Mouse (Mus musculus) MEL (cell line): Measurements from ENCODE around the gene Dguok. TPM values are rescaled to one million over a fixed set of nuclear protein-coding genes. Genes with fewer than 3 reads are reported as not detected.
A peak's percentile ranks its signal among the peaks of the same experiment; 100 is the strongest.

Experiments
- DNase-seq: peaks from one replicate; pipeline ENCODE4 v3.0.0; 2011; ENCODE audit warnings: low read depth, low spot score
- H3K27ac ChIP-seq: 2 replicates; pipeline ENCODE4 v1.5.1; 2012; ENCODE audit warnings: low read depth, mild to moderate bottlenecking, control low read depth, low read length, moderate library complexity; ENCODE audit not compliant: control insufficient read depth
- H3K27me3 ChIP-seq, 2 experiments: fragments of 150-350 bp in 1 of 2; sonication (generic) in 1 of 2; 2 replicates each; pipeline ENCODE4 v1.6.1; 2012; ENCODE audit warnings: low read length in 2 of 2, mild to moderate bottlenecking in 2 of 2, improper control_type of control experiment in 1 of 2, moderate library complexity in 1 of 2; ENCODE audit not compliant: insufficient read depth in 2 of 2, control insufficient read depth in 1 of 2
- H3K36me3 ChIP-seq, 2 experiments: 2 replicates each; pipeline ENCODE4 v1.6.1; 2012 to 2014; ENCODE audit warnings: low read length in 2 of 2, improper control_type of control experiment in 1 of 2, inconsistent platforms in 1 of 2, mild to moderate bottlenecking in 1 of 2; ENCODE audit not compliant: insufficient read depth in 2 of 2, control insufficient read depth in 1 of 2
- H3K4me1 ChIP-seq, 2 experiments: fragments of 150-350 bp in 1 of 2; sonication (generic) in 1 of 2; 2 replicates each; pipeline ENCODE4 v1.6.1; 2012; ENCODE audit warnings: low read length in 2 of 2, improper control_type of control experiment in 1 of 2, mild to moderate bottlenecking in 1 of 2; ENCODE audit not compliant: insufficient read depth in 2 of 2, control insufficient read depth in 1 of 2
- H3K4me3 ChIP-seq, 2 experiments: fragments of 150-350 bp in 1 of 2; sonication (generic) in 1 of 2; 2 replicates each; pipeline ENCODE4 v1.5.1; 2012; ENCODE audit warnings: low read depth in 2 of 2, low read length in 2 of 2, mild to moderate bottlenecking in 2 of 2, moderate library complexity in 2 of 2, control low read depth in 1 of 2, improper control_type of control experiment in 1 of 2; ENCODE audit not compliant: control insufficient read depth in 1 of 2, insufficient read depth in 1 of 2
- H3K79me2 ChIP-seq: 2 replicates; pipeline ENCODE4 v1.6.1; 2012; ENCODE audit warnings: mild to moderate bottlenecking, low read length, moderate library complexity; ENCODE audit not compliant: control insufficient read depth, poor library complexity, insufficient read depth
- H3K9ac ChIP-seq: 2 replicates; pipeline ENCODE4 v1.6.1; 2012; ENCODE audit warnings: low read depth, mild to moderate bottlenecking, control low read depth, low read length, moderate library complexity; ENCODE audit not compliant: control insufficient read depth, poor library complexity, severe bottlenecking
- H3K9me3 ChIP-seq: fragments of 150-350 bp; sonication (generic); replicated peaks from 2 replicates; pipeline ENCODE4 v1.6.1; 2012; ENCODE audit warnings: mild to moderate bottlenecking, low read length, improper control_type of control experiment, moderate library complexity; ENCODE audit not compliant: insufficient read depth
- CHD2 ChIP-seq: IDR thresholded peaks from 2 replicates; pipeline ENCODE4 v1.6.1; 2011; ENCODE audit warnings: low read length, improper control_type of control experiment
- GATA1 ChIP-seq: IDR thresholded peaks from 2 replicates; pipeline ENCODE4 v1.6.1; 2011; ENCODE audit warnings: low read depth, low read length, improper control_type of control experiment
- HCFC1 ChIP-seq: IDR thresholded peaks from 2 replicates; pipeline ENCODE4 v1.6.1; 2012; ENCODE audit warnings: low read depth, mild to moderate bottlenecking, inconsistent platforms, low read length, improper control_type of control experiment, moderate library complexity
- MAFK ChIP-seq: IDR thresholded peaks from 2 replicates; pipeline ENCODE4 v1.6.1; 2011; ENCODE audit warnings: low read depth, mild to moderate bottlenecking, low read length, improper control_type of control experiment, borderline replicate concordance
- MYC ChIP-seq: IDR thresholded peaks from 2 replicates; pipeline ENCODE4 v1.6.1; 2011; ENCODE audit warnings: low read depth, mild to moderate bottlenecking, low read length, improper control_type of control experiment, moderate library complexity
- NELFE ChIP-seq: IDR thresholded peaks from 2 replicates; pipeline ENCODE4 v1.6.1; 2011; ENCODE audit warnings: low read depth, low read length, improper control_type of control experiment
- POLR2A ChIP-seq, 2 experiments: IDR thresholded peaks; 2 replicates each; pipeline ENCODE4 v1.6.1; 2011 to 2012; ENCODE audit warnings: low read length in 2 of 2, mild to moderate bottlenecking in 2 of 2, control low read depth in 1 of 2, improper control_type of control experiment in 1 of 2, low read depth in 1 of 2, moderate library complexity in 1 of 2; ENCODE audit not compliant: control insufficient read depth in 1 of 2, insufficient read depth in 1 of 2, poor library complexity in 1 of 2
- RAD21 ChIP-seq: IDR thresholded peaks from 2 replicates; pipeline ENCODE4 v1.6.1; 2011; ENCODE audit warnings: mild to moderate bottlenecking, low read depth, low read length, improper control_type of control experiment
- ZNF384 ChIP-seq: IDR thresholded peaks from 2 replicates; pipeline ENCODE4 v1.6.1; 2012; ENCODE audit warnings: low read depth, mild to moderate bottlenecking, inconsistent platforms, low read length, improper control_type of control experiment
- polyA plus RNA-seq, 2 experiments: library from polyadenylated mRNA; stranded (reverse) in 1 of 2; unstranded in 1 of 2; fragments of >175 nt in 1 of 2; fragments of >200 nt in 1 of 2; gene quantifications; 2 replicates each; pipeline versions ENCODE4 v1.2.1 to v1.2.4; 2012; ENCODE audit warnings: low replicate concordance in 2 of 2, low read depth in 1 of 2; ENCODE audit not compliant: insufficient read length in 2 of 2, insufficient read depth in 1 of 2, missing spikeins in 1 of 2
- total RNA-seq: library from RNA; depleted of rRNA; stranded (reverse); fragments of 300-350 nt; gene quantifications from 2 replicates; pipeline ENCODE4 v1.2.3, GENCODE M21; 2012

Gene Dguok
- total and polyA plus RNA-seq, 3 experiments: 13.4 to 21.0 TPM; not detected in 1

GRCm38 (mm10) chr6:83540017-83540416 lies 33.2 kb upstream of the Dguok start:
- TF ChIP-seq CHD2: no peak
- Histone ChIP-seq H3K36me3 (peaks cover 0 to 2% of the 10 kb centered on the region in 2 experiments; a peak in 1 of 4 replicates), H3K27me3 (no peaks in the 10 kb centered on the region), H3K4me3 (no peak overlapping the region), H3K4me1 (peaks cover 0 to 4% of the 10 kb centered on the region in 2 experiments; a peak in 2 of 4 replicates), H3K9ac (no peak overlapping the region), H3K9me3 (no peaks in the 10 kb centered on the region), H3K79me2 (no peaks in the 10 kb centered on the region), H3K27ac (no peak overlapping the region)
- DNase-seq: no peak

GRCm38 (mm10) chr6:83536795-83537059 lies 30.0 kb upstream of the Dguok start:
- DNase-seq: peak; percentile 43
- peaks cover 2 to 5% of the 10 kb centered on the region in 2 experiments; a peak in 3 of 4 replicates for H3K27me3 ChIP-seq
- H3K27ac ChIP-seq: no peak overlapping the region
- TF ChIP-seq ZNF384 (no peak), HCFC1 (no peak)
- TF ChIP-seq, all 39 proteins: peak for 0
- H3K36me3 ChIP-seq: peaks cover 0 to 2% of the 10 kb centered on the region in 2 experiments; a peak in 1 of 4 replicates
- H3K9me3 ChIP-seq: no peaks in the 10 kb centered on the region
- no peaks in the 10 kb centered on the region for H3K79me2 ChIP-seq
- H3K9ac ChIP-seq: peak overlapping the region; percentile 17; the same call in 1 of the 2 replicates
- peaks cover 0 to 4% of the 10 kb centered on the region in 2 experiments; a peak in 2 of 4 replicates for H3K4me1 ChIP-seq
- H3K4me3 ChIP-seq: peak overlapping the region in 1 of 2 experiments; percentile 35; a peak in 2 of 4 replicates

- no peak within 1 kb of the TSS for H3K27ac ChIP-seq
- peaks cover 0 to 4% of the 10 kb centered on the region in 2 experiments; a peak in 2 of 4 replicates for H3K4me1 ChIP-seq
- no peaks in the 10 kb centered on the region for H3K9me3 ChIP-seq
- no peaks in the 10 kb centered on the region for H3K79me2 ChIP-seq
- H3K4me3 ChIP-seq: peak within 1 kb of the TSS in 1 of 2 experiments; percentile 35; a peak in 2 of 4 replicates
- TF ChIP-seq GATA1 (no peak), POLR2A (IDR thresholded peaks at IDR 0.05; ENCODE audit: control insufficient read depth in 1 of 2, insufficient read depth in 1 of 2, low read depth in 1 of 2, low read length in 2 of 2, poor library complexity in 1 of 2) (no peak), MAFK (no peak), RAD21 (no peak), NELFE (no peak), MYC (no peak)
- DNase-seq: no peak
- peaks cover 2 to 6% of the 10 kb centered on the region in 2 experiments; a peak in 3 of 4 replicates for H3K27me3 ChIP-seq
- H3K9ac ChIP-seq: peak within 1 kb of the TSS; percentile 17; the same call in 1 of the 2 replicates
- peaks cover 0 to 2% of the 10 kb centered on the region in 2 experiments; a peak in 1 of 4 replicates for H3K36me3 ChIP-seq
Observed at GRCm38 (mm10) chr6:83536028-83536794, 29.4 kb upstream of the Dguok start, which contains the start of gene Actg2. Gene Actg2, minus strand, starts transcription at chr6:83536265.
